Mouse (Mus musculus) lung, postnatal 0 days (tissue): ENCODE measurements around the gene Ddhd1. TPM values are rescaled to one million over a fixed set of nuclear protein-coding genes. Genes with fewer than 3 reads are reported as not detected.

Experiments
- ATAC-seq: fragments of 200-750 bp; cut with Nextera tagmentation; 2 replicates; pipeline ENCODE4 v1.8.0; 2017; ENCODE audit warnings: moderate library complexity
- DNase-seq: peaks from one replicate; pipeline ENCODE4 v3.0.0-alpha.2; 2016; ENCODE audit warnings: low spot score
- H3K27ac ChIP-seq: fragments of 300-500 bp; sonication (generic); 2 replicates; pipeline ENCODE4 v1.5.1; 2014; ENCODE audit warnings: antibody characterized with exemption, mild to moderate bottlenecking, low read length, mixed read lengths
- H3K27me3 ChIP-seq: fragments of 300-500 bp; sonication (generic); replicated peaks from 2 replicates; pipeline ENCODE4 v1.6.1; 2014; ENCODE audit warnings: low read length, mixed read lengths; ENCODE audit not compliant: insufficient read depth
- H3K36me3 ChIP-seq: fragments of 300-500 bp; sonication (generic); 2 replicates; pipeline ENCODE4 v1.6.1; 2014; ENCODE audit warnings: low read length, mixed read lengths; ENCODE audit not compliant: insufficient read depth
- H3K4me1 ChIP-seq: fragments of 300-500 bp; sonication (generic); 2 replicates; pipeline ENCODE4 v1.6.1; 2014; ENCODE audit warnings: antibody characterized with exemption, low read depth, low read length, mixed read lengths; ENCODE audit not compliant: insufficient read depth
- H3K4me2 ChIP-seq: fragments of 300-500 bp; sonication (generic); replicated peaks from 2 replicates; pipeline ENCODE4 v1.6.1; 2014; ENCODE audit warnings: low read depth, mild to moderate bottlenecking, low read length, moderate library complexity, mixed read lengths
- H3K4me3 ChIP-seq: fragments of 300-500 bp; sonication (generic); 2 replicates; pipeline ENCODE4 v1.5.1; 2014; ENCODE audit warnings: low read depth, low read length
- H3K9ac ChIP-seq: fragments of 300-500 bp; sonication (generic); replicated peaks from 2 replicates; pipeline ENCODE4 v1.6.1; 2014; ENCODE audit warnings: low read depth, mild to moderate bottlenecking
- H3K9me3 ChIP-seq: fragments of 300-500 bp; sonication (generic); 2 replicates; pipeline ENCODE4 v1.6.1; 2016; ENCODE audit warnings: low read length, mixed read lengths
- CTCF ChIP-seq: IDR thresholded peaks from 2 replicates; pipeline ENCODE4 v1.5.1; 2016; ENCODE audit warnings: antibody characterized with exemption, mild to moderate bottlenecking
- EP300 ChIP-seq: IDR thresholded peaks from 2 replicates; pipeline ENCODE4 v1.6.1; 2016; ENCODE audit warnings: antibody characterized with exemption, mild to moderate bottlenecking, control low read depth
- WGBS: fragments of 180-500 bp; shearing (Covaris S2); extraction: QIAGEN DNeasy Blood & Tissue Kit; methylation state at CpG from one replicate; pipeline ENCODE4 v1.1.7; 2014; 5-methylcytosine and 5-hydroxymethylcytosine counted together
- polyA plus RNA-seq: library from polyadenylated mRNA; unstranded; fragments of >200 nt; fragmentation: Nextera tagmentation; extraction: Ambion mirVana; gene quantifications from 2 replicates; pipeline ENCODE4 v1.2.1, GENCODE M21; 2015

Ddhd1 gene
- polyA plus RNA-seq, 1 experiment from 2014 or later: 7.5 TPM

DNA sequence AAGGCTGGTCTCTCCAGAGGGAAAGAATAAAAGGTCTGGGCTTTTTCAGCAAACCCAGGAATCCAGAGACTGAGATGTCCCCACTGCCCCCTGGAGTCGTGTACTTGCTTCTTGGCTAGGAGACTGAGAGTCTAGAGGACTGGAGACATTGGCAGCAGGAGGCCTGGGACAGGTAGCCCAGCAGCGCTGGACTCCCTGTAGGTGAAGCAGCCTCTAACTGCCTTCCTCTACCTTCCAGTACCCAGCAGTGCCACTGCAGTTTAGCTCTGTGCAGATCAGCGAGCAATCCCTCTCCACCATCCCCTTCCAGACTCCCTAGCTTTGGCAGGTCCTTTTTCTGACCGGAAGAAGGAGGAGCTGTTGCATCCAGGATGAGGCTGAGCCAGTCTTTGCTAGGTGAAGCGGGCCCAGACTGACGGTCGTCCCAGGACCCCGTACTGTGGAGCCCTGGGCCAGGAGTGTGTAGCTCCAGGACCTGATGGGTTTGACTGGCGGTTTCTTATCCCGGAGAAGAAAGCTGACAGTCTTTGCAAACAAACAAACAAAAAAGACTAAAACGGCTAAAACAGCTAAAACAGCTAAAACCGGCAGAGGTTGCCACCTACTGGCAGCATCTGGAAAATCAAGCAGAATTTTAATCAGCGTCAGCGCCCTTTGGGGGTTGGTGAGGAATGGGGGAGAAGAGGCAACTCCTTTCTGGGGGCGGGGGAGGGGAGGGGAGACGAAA is 32.7 kb upstream of the Ddhd1 start:
- H3K9ac ChIP-seq: no peak overlapping the region
- peak overlapping the region; percentile 59 for H3K4me2 ChIP-seq
- DNase-seq: peak; percentile 61
- H3K4me3 ChIP-seq: peak overlapping the region; percentile 39
- WGBS: under 1% methylated on average over 16 of the region's 16 CpGs
- TF ChIP-seq EP300 (no peak; the same call in 1 of the 2 replicates), CTCF (peak; percentile 75)
- peak; percentile 85 for ATAC-seq
- no peaks in the 10 kb centered on the region for H3K36me3 ChIP-seq
- H3K9me3 ChIP-seq: no peaks in the 10 kb centered on the region
- H3K4me1 ChIP-seq: no peaks in the 10 kb centered on the region
- no peak overlapping the region for H3K27ac ChIP-seq
- H3K27me3 ChIP-seq: no peaks in the 10 kb centered on the region

DNA sequence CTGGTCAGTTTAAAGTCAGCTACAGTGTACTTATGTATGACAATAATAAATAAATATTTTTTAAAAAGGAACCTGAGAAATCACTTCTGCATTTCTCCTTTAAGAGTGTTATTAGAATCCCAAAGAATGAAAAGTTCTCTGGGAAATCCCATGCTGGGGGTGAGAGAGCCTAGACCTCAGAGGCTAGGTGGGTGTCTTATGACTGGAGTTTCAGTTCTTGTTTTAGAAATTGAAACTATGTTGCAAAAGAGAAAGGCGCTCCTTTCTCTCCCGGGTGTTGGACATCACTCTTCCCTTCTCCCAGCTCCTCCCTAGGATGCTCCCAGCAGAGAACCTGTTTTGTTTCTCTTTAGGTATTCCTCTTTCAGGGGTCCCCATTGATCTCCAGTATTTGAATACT is 27.4 kb upstream of the Ddhd1 start:
- ATAC-seq: no peak

DNA sequence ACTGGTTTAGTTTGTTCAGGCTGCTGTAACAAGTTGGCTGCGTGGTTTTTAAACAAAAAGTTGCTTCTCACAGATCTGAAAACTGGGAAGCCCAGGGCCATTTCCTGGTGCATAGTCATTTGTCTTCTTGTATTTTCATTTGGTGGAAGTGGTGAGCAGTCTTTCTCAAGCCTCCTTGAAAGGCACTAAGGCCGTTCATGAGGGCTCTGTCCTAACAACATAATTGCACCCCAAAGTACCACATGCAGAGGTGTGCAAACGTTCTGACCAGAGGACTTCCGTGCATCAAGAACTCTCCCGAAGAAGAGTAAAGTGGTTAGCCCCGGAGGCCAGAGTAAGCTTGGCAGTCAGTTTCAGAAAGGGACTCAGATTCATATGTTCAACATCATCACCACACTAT is 18.8 kb upstream of the Ddhd1 start:
- Histone ChIP-seq H3K27me3 (no peaks in the 10 kb centered on the region), H3K36me3 (no peaks in the 10 kb centered on the region), H3K9ac (no peak overlapping the region), H3K9me3 (no peaks in the 10 kb centered on the region), H3K4me1 (no peaks in the 10 kb centered on the region), H3K27ac (no peak overlapping the region), H3K4me2 (no peak overlapping the region), H3K4me3 (no peak overlapping the region)
- no peak for TF ChIP-seq CTCF
- peak; percentile 34; the same call in 1 of the 2 replicates for TF ChIP-seq EP300
- 35% methylated on average over 6 of the region's 6 CpGs for WGBS
- ATAC-seq (peak; percentile 84), DNase-seq (peak; percentile 70)

More for the DNA sequence above, 27.4 kb upstream of the Ddhd1 start:
- Histone ChIP-seq H3K9me3 (no peaks in the 10 kb centered on the region), H3K9ac (no peak overlapping the region), H3K4me2 (no peak overlapping the region), H3K27me3 (no peaks in the 10 kb centered on the region), H3K4me1 (no peaks in the 10 kb centered on the region), H3K4me3 (no peak overlapping the region), H3K36me3 (no peaks in the 10 kb centered on the region), H3K27ac (no peak overlapping the region)
- 57% methylated on average over 2 of the region's 2 CpGs for WGBS
- TF ChIP-seq EP300 (no peak), CTCF (no peak)
- no peak for DNase-seq

DNA sequence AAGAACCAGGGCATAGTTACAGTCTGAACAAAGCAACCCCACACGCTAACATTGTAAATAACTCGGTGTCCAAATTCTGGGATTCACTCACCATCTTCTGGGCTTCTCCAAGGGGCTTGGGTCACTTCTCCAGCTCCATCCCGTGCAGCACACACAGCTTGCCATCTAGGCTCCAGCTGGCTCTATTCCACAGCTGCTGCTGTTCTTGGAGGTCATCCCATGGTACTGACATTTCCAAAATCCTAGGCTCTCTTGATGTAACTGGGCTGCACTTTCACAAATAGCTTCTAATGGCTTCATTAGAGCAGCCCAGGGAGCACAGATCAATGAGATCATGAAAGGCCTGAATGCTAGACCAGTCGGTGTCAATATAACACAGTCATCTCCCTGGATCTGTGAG is 10.4 kb upstream of the Ddhd1 start:
- Histone ChIP-seq H3K27me3 (no peaks in the 10 kb centered on the region), H3K9me3 (no peaks in the 10 kb centered on the region), H3K36me3 (no peaks in the 10 kb centered on the region), H3K4me2 (no peak overlapping the region), H3K4me3 (no peak overlapping the region), H3K27ac (no peak overlapping the region), H3K9ac (no peak overlapping the region), H3K4me1 (no peaks in the 10 kb centered on the region; the same call in 1 of the 2 replicates)
- 59% methylated on average over 4 of the region's 4 CpGs for WGBS
- ATAC-seq (peak; percentile 58), DNase-seq (peak; percentile 42)
- TF ChIP-seq CTCF (no peak), EP300 (no peak)

DNA sequence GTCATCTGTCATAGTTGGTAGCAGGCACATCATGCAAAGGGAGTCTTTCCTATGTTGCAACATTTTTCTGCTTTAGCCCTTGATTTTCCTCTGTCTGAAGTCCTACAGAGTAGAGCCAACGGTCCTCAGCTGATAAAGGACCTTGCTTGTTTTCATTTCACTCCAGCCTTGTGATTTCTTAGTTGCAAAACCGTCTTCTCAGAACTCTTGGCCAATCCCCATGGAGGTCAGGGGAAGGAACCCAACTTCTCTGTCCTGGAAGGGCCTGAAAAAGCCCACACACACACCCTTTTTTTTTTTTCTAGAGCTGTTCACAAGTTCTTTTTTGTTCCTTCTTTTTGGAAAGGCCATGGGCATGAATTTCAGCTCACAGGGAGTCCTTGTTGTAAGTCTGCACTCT is 9.3 kb upstream of the Ddhd1 start:
- Histone ChIP-seq H3K27me3 (no peaks in the 10 kb centered on the region), H3K4me2 (no peak overlapping the region), H3K4me3 (no peak overlapping the region), H3K27ac (peak overlapping the region; percentile 51; the same call in 1 of the 2 replicates), H3K36me3 (no peaks in the 10 kb centered on the region), H3K4me1 (no peaks in the 10 kb centered on the region; the same call in 1 of the 2 replicates), H3K9me3 (no peaks in the 10 kb centered on the region), H3K9ac (no peak overlapping the region)
- DNase-seq (peak; percentile 88), ATAC-seq (peak; percentile 87)
- TF ChIP-seq CTCF (no peak), EP300 (peak; percentile 91)
- 20% methylated on average over 2 of the region's 2 CpGs for WGBS

DNA sequence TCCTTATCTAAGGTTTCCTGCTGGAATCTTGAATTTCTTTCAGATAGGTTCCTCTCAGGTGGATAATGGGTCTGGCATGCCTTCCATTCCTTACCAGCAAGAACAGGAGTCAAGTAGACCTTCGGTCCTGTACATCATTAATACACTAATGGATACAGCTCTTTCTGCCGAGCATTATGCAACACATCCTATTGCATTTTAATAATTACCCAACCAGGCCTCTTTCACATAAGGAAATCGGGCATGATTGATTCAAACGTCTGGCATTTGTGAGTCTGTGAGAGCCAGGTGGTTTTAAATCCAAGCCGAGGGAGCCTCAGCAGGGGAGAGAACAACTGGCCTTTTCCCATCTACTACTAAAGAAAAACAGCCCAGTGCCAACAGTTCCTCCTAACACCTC is 3.6 kb upstream of the Ddhd1 start:
- TF ChIP-seq EP300: no peak
- no peak for TF ChIP-seq CTCF
- H3K4me2 ChIP-seq: no peak overlapping the region
- peaks cover 6% of the 10 kb centered on the region; the same call in 1 of the 2 replicates for H3K4me1 ChIP-seq
- H3K9me3 ChIP-seq: no peaks in the 10 kb centered on the region
- H3K27ac ChIP-seq: no peak overlapping the region
- no peaks in the 10 kb centered on the region for H3K36me3 ChIP-seq
- H3K27me3 ChIP-seq: no peaks in the 10 kb centered on the region
- no peak overlapping the region for H3K9ac ChIP-seq
- H3K4me3 ChIP-seq: no peak overlapping the region
- no peak for ATAC-seq
- 32% methylated on average over 5 of the region's 5 CpGs for WGBS
- DNase-seq: peak; percentile 38
